ENCODE assay signal across 9 mouse cellular contexts in the genomic region with DNA sequence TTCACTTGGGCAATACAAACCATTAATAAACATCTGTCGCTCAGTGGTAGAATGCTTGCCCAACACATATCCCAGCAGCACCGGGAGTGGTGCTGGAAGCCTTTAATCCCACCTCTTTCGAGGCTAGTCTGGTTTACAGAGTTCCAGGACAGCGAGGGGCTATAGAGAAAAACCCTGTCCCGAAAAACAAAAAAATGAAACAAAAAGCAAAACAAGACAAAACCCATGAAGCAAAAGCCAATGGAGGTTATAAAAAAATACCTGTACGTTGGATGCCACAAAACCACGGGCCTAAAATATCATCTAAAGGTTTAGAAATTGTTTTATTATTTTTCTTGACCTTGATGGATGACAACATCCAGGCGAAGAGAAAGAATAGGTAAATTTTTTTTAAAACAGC. TPM values are rescaled to one million over a fixed set of nuclear protein-coding genes. Genes with fewer than 3 reads are reported as not detected.
DNase-seq lines count a peak whose midpoint lies in the region; ATAC-seq and TF ChIP-seq lines count a peak whose summit lies in the region.
"Had no signal": no experiment of that assay in that cellular context is flagged by ENCODE, and none has a peak within 500 bp of the region (broad histone marks: within the 10 kb centered on the region; RNA-seq: fewer than 3 reads in every experiment).

No protein-coding gene starts in this region.

- TF ChIP-seq CTCF in G1E (IDR thresholded peaks at IDR 0.05; ENCODE audit: low read depth, low read length), result no peak

- no peak for ATAC-seq in heart, embryonic 11.5 days (replicated peaks; ENCODE audit: insufficient number of reproducible peaks, low FRiP score, low TSS enrichment)
- ATAC-seq in G1E (ENCODE audit: extremely low read depth, insufficient number of reproducible peaks, low FRiP score, poor library complexity, severe bottlenecking), result no peak
- ATAC-seq in hindbrain, embryonic 13.5 days (ENCODE audit: low FRiP score), result no peak
- ATAC-seq in midbrain, embryonic 12.5 days (ENCODE audit: low FRiP score, low read depth), result no peak
- ATAC-seq in megakaryocyte-erythroid progenitor cell, adult 5-6 weeks (replicated peaks; ENCODE audit: low FRiP score, low TSS enrichment, poor library complexity, severe bottlenecking), result no peak

- no peak for DNase-seq in heart, postnatal 10 days
- no peak for DNase-seq in G1E (ENCODE audit: low spot score)
- DNase-seq in cerebellum, postnatal 10 days, result no peak
- no peak for DNase-seq in right cerebral cortex, postnatal 36 days (ENCODE audit: low spot score in 2 of 2)

- peak overlapping the region; percentile 65 for H3K9ac ChIP-seq in heart, embryonic 11.5 days (ENCODE audit: low read depth, low read length)
- H3K9ac ChIP-seq in hindbrain, embryonic 13.5 days, result peak overlapping the region; percentile 90; the same call in 1 of the 2 replicates
- no peak overlapping the region for H3K9ac ChIP-seq in midbrain, embryonic 12.5 days (replicated peaks)

- intact Hi-C loops in heart, postnatal 10 days (cut with DNase I), result loop anchor here (1.0 to 2.0 kb wide), 2 partner anchors 48 to 107 kb away; no protein-coding TSS in a partner anchor

- no peak overlapping the region for H3K27ac ChIP-seq in heart, embryonic 11.5 days (ENCODE audit: low read depth, low read length)
- H3K27ac ChIP-seq in hindbrain, embryonic 13.5 days, result peak overlapping the region; percentile 92; the same call in 1 of the 2 replicates
- H3K27ac ChIP-seq in midbrain, embryonic 12.5 days (replicated peaks), result 0 out of 2 replicates have a peak overlapping the region, but pooled peaks have one; percentile 4

- no peaks in the 10 kb centered on the region for H3K36me3 ChIP-seq in heart, embryonic 11.5 days (ENCODE audit: control insufficient read depth, insufficient read depth, low read length)
- peaks cover 35% of the 10 kb centered on the region for H3K36me3 ChIP-seq in G1E (replicated peaks)
- peaks cover 9% of the 10 kb centered on the region for H3K36me3 ChIP-seq in hindbrain, embryonic 13.5 days
- H3K36me3 ChIP-seq in midbrain, embryonic 12.5 days, result peaks cover 4% of the 10 kb centered on the region

- peak overlapping the region; percentile 94 for H3K4me2 ChIP-seq in heart, embryonic 11.5 days
- H3K4me2 ChIP-seq in hindbrain, embryonic 13.5 days, result peak overlapping the region; percentile 57
- H3K4me2 ChIP-seq in midbrain, embryonic 12.5 days (replicated peaks), result peak overlapping the region; percentile 48

- H3K4me1 ChIP-seq in heart, embryonic 11.5 days (ENCODE audit: control insufficient read depth, insufficient read depth, low read length), result peaks cover 41% of the 10 kb centered on the region
- peaks cover 35% of the 10 kb centered on the region for H3K4me1 ChIP-seq in G1E (ENCODE audit: insufficient read depth, low read depth, low read length)
- peaks cover 55% of the 10 kb centered on the region for H3K4me1 ChIP-seq in hindbrain, embryonic 13.5 days (replicated peaks)
- peaks cover 43% of the 10 kb centered on the region for H3K4me1 ChIP-seq in midbrain, embryonic 12.5 days

- 15% methylated on average over 8 of the region's 8 CpGs for WGBS in heart, embryonic 11.5 days (ENCODE audit: insufficient replicate concordance)
- WGBS in hindbrain, embryonic 13.5 days, result 12% methylated on average over 8 of the region's 8 CpGs
- WGBS in midbrain, embryonic 12.5 days, result 12% methylated on average over 8 of the region's 8 CpGs

- no peaks in the 10 kb centered on the region for H3K27me3 ChIP-seq in heart, embryonic 11.5 days (ENCODE audit: control insufficient read depth, insufficient read depth, low read length)
- no peaks in the 10 kb centered on the region for H3K27me3 ChIP-seq in G1E (ENCODE audit: insufficient read depth, low read length)
- no peaks in the 10 kb centered on the region for H3K27me3 ChIP-seq in hindbrain, embryonic 13.5 days
- no peaks in the 10 kb centered on the region for H3K27me3 ChIP-seq in midbrain, embryonic 12.5 days

- H3K9me3 ChIP-seq in heart, embryonic 11.5 days (replicated peaks; ENCODE audit: control insufficient read depth, low read length), result no peaks in the 10 kb centered on the region
- no peaks in the 10 kb centered on the region for H3K9me3 ChIP-seq in G1E (replicated peaks)
- H3K9me3 ChIP-seq in hindbrain, embryonic 13.5 days, result no peaks in the 10 kb centered on the region
- H3K9me3 ChIP-seq in midbrain, embryonic 12.5 days, result no peaks in the 10 kb centered on the region

- peak overlapping the region; percentile 90 for H3K4me3 ChIP-seq in heart, embryonic 11.5 days (ENCODE audit: low read depth, low read length)
- H3K4me3 ChIP-seq in G1E (ENCODE audit: low read depth, low read length), result peak overlapping the region; percentile 88
- peak overlapping the region; percentile 80 for H3K4me3 ChIP-seq in hindbrain, embryonic 13.5 days
- peak overlapping the region; percentile 87 for H3K4me3 ChIP-seq in midbrain, embryonic 12.5 days

RNA-seq across cellular contexts. Expression of gene Actr1a, which starts 0.6 kb away (rescaled TPM):
- 112 and 130 TPM in 2 replicates for polyA plus RNA-seq in heart, embryonic 11.5 days (2014; fragmentation: Nextera tagmentation; extraction: Ambion mirVana)
- 100 to 1,000 TPM; 122 to 124 TPM for total RNA-seq in heart, postnatal 10 days (2021)
- 75.4 and 92.4 TPM in 2 replicates for total RNA-seq in G1E (2014; fragmentation: Nextera tagmentation)
- total RNA-seq in G1E (2017), result 84.5 and 85.6 TPM in 2 replicates
- 19.1 and 24.3 TPM in 2 replicates for polyA plus RNA-seq in G1E (2012)
- 310 and 317 TPM in 2 replicates for polyA plus RNA-seq in hindbrain, embryonic 13.5 days (2015; fragmentation: Nextera tagmentation; extraction: Ambion mirVana)
- 242 and 258 TPM in 2 replicates for polyA plus RNA-seq in midbrain, embryonic 12.5 days (2016; fragmentation: Nextera tagmentation; extraction: Ambion mirVana)
- total RNA-seq in megakaryocyte-erythroid progenitor cell, adult 5-6 weeks (2014; fragmentation: Nextera tagmentation), result 86.5 and 93.6 TPM in 2 replicates
- total RNA-seq in megakaryocyte-erythroid progenitor cell, adult 5-6 weeks (2017), result 67.5 and 90.5 TPM in 2 replicates

RNA-seq across cellular contexts. Expression of gene Sufu, which starts 0.6 kb away (rescaled TPM):
- 21.5 and 24.4 TPM in 2 replicates for polyA plus RNA-seq in heart, embryonic 11.5 days (2014; fragmentation: Nextera tagmentation; extraction: Ambion mirVana)
- 10 to 100 TPM; 18.0 to 18.7 TPM for total RNA-seq in heart, postnatal 10 days (2021)
- total RNA-seq in G1E (2014; fragmentation: Nextera tagmentation) (25.7 and 30.1 TPM in 2 replicates), G1E (2017) (5.0 and 5.1 TPM in 2 replicates)
- polyA plus RNA-seq in G1E (2012), result 31.8 and 38.3 TPM in 2 replicates
- polyA plus RNA-seq in hindbrain, embryonic 13.5 days (2015; fragmentation: Nextera tagmentation; extraction: Ambion mirVana), result 25.0 and 26.3 TPM in 2 replicates
- 42.4 and 43.7 TPM in 2 replicates for polyA plus RNA-seq in midbrain, embryonic 12.5 days (2016; fragmentation: Nextera tagmentation; extraction: Ambion mirVana)
- 16.3 and 19.9 TPM in 2 replicates for total RNA-seq in megakaryocyte-erythroid progenitor cell, adult 5-6 weeks (2014; fragmentation: Nextera tagmentation)
- 4.5 and 7.4 TPM in 2 replicates for total RNA-seq in megakaryocyte-erythroid progenitor cell, adult 5-6 weeks (2017)

RNA-seq across cellular contexts. Expression of gene 2310034G01Rik, which starts 46.0 kb away (rescaled TPM):
- polyA plus RNA-seq in heart, embryonic 11.5 days (2014; fragmentation: Nextera tagmentation; extraction: Ambion mirVana), result 0.90 and 1.0 TPM in 2 replicates
- under 1 TPM; 0.19 to 0.20 TPM for total RNA-seq in heart, postnatal 10 days (2021)
- total RNA-seq in G1E (2014; fragmentation: Nextera tagmentation) (not detected in 2 replicates), G1E (2017) (not detected in 2 replicates)
- not detected in 2 replicates for polyA plus RNA-seq in G1E (2012)
- 2.4 and 2.7 TPM in 2 replicates for polyA plus RNA-seq in hindbrain, embryonic 13.5 days (2015; fragmentation: Nextera tagmentation; extraction: Ambion mirVana)
- 1.4 TPM in 2 replicates for polyA plus RNA-seq in midbrain, embryonic 12.5 days (2016; fragmentation: Nextera tagmentation; extraction: Ambion mirVana)
- 0.55 TPM in 1 of 2 replicates, not detected in the other for total RNA-seq in megakaryocyte-erythroid progenitor cell, adult 5-6 weeks (2014; fragmentation: Nextera tagmentation)
- 0.56 TPM in 1 of 2 replicates, not detected in the other for total RNA-seq in megakaryocyte-erythroid progenitor cell, adult 5-6 weeks (2017)
- total RNA-seq: neutrophil, adult 5-6 weeks had no signal

RNA-seq across cellular contexts. Expression of gene Mfsd13a, which starts 55.2 kb away (rescaled TPM):
- polyA plus RNA-seq in heart, embryonic 11.5 days (2014; fragmentation: Nextera tagmentation; extraction: Ambion mirVana), result 3.1 and 4.0 TPM in 2 replicates
- 1 to 10 TPM; 3.4 to 4.6 TPM for total RNA-seq in heart, postnatal 10 days (2021)
- total RNA-seq in G1E (2014; fragmentation: Nextera tagmentation) (not detected in 2 replicates), G1E (2017) (not detected in 2 replicates)
- 0.08 and 0.20 TPM in 2 replicates for polyA plus RNA-seq in G1E (2012)
- 8.2 and 11.2 TPM in 2 replicates for polyA plus RNA-seq in hindbrain, embryonic 13.5 days (2015; fragmentation: Nextera tagmentation; extraction: Ambion mirVana)
- 6.5 and 7.1 TPM in 2 replicates for polyA plus RNA-seq in midbrain, embryonic 12.5 days (2016; fragmentation: Nextera tagmentation; extraction: Ambion mirVana)
- total RNA-seq in megakaryocyte-erythroid progenitor cell, adult 5-6 weeks (2014; fragmentation: Nextera tagmentation), result 15.0 and 16.5 TPM in 2 replicates
- 1.3 and 1.7 TPM in 2 replicates for total RNA-seq in megakaryocyte-erythroid progenitor cell, adult 5-6 weeks (2017)
- total RNA-seq: neutrophil, adult 5-6 weeks had no signal

RNA-seq across cellular contexts. Expression of gene Cuedc2, which starts 57.6 kb away (rescaled TPM):
- 124 and 139 TPM in 2 replicates for polyA plus RNA-seq in heart, embryonic 11.5 days (2014; fragmentation: Nextera tagmentation; extraction: Ambion mirVana)
- total RNA-seq in heart, postnatal 10 days (2021), result 100 to 1,000 TPM in 1 of 2 experiments, 10 to 100 TPM in 1; 99.6 to 107 TPM
- total RNA-seq in G1E (2014; fragmentation: Nextera tagmentation) (39.2 and 73.6 TPM in 2 replicates), G1E (2017) (142 and 148 TPM in 2 replicates)
- 124 and 147 TPM in 2 replicates for polyA plus RNA-seq in G1E (2012)
- 317 and 326 TPM in 2 replicates for polyA plus RNA-seq in hindbrain, embryonic 13.5 days (2015; fragmentation: Nextera tagmentation; extraction: Ambion mirVana)
- polyA plus RNA-seq in midbrain, embryonic 12.5 days (2016; fragmentation: Nextera tagmentation; extraction: Ambion mirVana), result 228 and 237 TPM in 2 replicates
- total RNA-seq in megakaryocyte-erythroid progenitor cell, adult 5-6 weeks (2014; fragmentation: Nextera tagmentation), result 58.5 and 61.2 TPM in 2 replicates
- 100 and 121 TPM in 2 replicates for total RNA-seq in megakaryocyte-erythroid progenitor cell, adult 5-6 weeks (2017)
